Mouse (Mus musculus) WW6 (cell line): ENCODE measurements at regions not wholly inside any gene's neighbourhood (a gene's known extent, or its start where the extent isn't known, plus 50 kb on each side); places are given as distances from the start of the nearest gene placed in this dataset.

ENCODE experiments used
- DNase-seq: peaks from one replicate; pipeline ENCODE4 v3.0.0-alpha.2; 2013; ENCODE audit warnings: low read depth, low spot score

DNA sequence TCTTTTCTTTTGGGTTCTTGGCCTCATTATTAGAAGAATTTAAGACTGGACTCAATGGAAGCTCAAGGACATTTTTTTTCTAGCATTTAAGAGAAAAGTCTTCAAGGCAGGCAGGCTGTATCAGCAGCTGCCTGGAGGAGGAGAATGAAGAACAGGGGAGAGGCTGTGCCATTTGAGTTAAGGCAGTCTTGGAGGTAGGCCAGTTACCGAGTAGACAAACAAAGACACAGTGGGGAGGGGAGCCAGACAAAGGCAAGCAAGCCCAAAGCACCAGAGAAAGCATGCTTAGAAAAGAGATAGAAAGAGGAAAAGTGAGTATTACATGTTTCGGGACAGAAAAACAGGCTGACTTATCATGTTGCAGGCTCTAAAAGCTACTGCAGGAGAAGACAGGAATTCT lies 392.0 kb downstream of the Igsf11 start:
- no peak for DNase-seq

DNA sequence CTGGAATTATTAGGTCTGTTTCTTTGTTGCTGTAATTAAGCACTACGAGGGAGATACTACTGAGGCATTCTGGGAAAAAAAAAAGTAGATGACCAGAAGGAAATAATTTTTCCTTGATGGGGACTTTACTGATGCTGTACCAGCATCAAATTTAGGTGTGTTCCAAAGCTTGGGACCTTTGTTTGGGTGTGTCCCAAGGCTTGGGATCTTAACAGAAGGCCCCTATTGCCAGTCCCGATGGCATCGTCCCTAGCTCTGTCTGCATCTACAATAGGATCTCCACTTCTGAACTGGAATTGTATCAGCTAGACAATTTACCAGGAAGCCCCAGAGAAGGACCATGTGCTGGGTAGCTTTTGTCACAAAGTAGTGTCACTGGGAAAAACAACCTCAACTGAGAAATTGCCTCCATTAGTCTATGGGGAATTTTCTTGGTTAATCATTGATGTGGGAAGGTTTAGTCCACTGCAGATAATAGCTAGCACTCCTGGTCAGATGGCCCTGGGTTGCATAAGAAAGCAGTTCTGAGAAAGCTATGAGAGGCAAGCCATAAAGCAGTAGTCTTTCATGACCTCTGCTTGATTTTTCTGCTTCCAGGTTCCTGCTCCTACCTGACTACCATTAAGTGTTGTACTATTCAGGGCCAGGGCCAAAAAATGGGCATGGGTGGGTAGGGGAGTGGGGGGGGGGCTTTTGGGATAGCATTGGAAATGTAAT lies 392.7 kb downstream of the Igsf11 start:
- no peak for DNase-seq

DNA sequence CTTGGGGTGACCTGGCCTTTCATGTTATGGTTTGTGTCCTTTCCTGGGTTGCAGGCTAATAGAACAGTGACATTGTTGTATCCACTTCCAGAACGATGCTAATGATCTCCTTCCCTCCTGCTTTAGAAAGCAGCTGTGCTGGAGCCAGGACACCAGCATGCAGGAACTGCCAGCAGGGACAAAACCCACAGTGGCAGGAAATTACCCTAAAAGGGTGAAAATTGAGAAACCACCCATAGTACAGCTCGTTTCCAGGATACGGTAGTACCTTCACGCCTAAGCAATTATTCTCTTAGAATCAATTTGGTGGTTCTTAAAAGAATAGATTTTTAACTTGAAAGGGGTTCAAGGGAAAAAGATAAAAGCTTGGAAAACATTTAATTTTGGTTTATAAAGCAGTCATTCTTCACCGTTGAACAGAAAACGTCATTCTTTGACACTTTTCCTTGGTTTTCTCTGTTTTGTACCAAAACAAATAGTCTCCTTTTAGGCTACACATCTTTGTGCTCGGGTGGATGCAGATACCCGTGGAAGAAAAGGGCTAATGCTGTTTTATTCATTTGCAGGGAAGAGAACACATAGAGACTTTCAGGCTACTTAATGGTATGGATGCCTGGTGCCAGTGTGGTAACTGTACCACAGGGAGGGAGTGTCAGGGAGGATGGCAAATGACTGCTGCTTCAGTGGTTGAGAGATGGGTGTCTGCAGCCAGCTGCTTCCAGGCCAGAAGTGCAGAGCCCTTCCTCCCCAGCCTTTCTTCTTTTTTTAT lies 394.5 kb downstream of the Igsf11 start:
- DNase-seq, result no peak

- DNase-seq, result no peak
Measured at GRCm38 (mm10) chr16:39298856-39299255, 406.4 kb downstream of the Igsf11 start.

GRCm38 (mm10) chr16:39302902-39303361 lies 410.5 kb downstream of the Igsf11 start:
- DNase-seq, result no peak

DNA sequence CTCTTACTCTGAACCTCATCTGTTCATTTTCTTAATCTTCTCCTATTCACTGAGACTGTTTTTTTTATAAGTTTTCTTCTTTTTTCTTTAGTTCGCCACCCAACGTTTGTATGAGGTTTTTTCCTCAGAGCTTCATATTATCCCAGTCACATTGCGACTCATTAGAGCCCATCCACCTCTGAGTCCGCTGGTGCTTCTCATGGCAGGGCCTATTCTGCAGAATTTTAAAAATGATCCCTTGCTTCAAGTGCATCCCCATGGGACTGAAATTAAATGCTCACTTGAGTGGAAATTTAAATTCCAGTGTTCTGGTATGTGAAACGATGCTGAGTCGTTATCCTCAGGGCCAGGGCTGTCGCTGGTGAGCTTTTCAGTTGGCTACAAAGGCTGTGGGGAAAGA lies 410.9 kb downstream of the Igsf11 start:
- no peak for DNase-seq

GRCm38 (mm10) chr16:39307951-39308350 lies 415.5 kb downstream of the Igsf11 start:
- DNase-seq, result no peak

DNA sequence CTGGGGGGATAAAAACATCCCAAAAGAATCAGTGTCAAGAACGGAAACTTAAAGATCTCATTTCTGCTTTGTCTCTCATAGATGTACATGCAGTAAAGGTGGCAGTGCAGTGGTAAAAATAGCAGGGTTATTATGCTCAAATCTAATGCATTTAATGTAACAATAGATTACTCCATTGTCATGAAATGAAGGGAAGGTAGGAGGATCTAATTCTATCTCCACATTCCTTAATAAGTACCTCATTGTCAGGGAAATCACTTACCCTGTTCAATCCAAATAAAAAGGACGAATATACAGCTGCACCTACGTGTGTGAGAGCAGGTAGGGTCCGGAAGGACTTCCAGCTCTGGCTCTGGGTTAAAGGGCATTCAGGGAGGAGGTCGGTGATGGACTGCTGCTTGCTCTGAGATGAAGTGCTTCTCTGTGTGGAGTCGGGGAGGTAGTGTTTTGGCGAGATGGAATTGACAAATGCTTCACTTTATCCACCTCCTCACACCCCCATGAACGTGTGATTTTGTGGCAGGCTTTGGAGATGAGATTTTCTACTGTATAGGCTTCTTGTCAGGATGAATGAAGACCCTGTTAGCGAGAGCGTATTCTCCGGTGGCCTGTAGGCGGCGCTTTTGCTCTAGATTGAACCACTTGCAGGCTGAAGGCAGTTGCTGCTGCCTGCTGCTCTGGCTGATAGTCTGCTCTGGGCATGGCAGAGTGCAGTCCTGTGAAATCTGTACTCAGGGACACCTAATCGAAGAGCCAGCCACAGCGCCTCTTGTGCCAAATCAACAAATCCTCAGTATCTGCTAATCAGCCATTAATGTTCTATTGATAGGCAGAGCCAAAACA lies 424.5 kb downstream of the Igsf11 start:
- DNase-seq, result peak; percentile 39

DNA sequence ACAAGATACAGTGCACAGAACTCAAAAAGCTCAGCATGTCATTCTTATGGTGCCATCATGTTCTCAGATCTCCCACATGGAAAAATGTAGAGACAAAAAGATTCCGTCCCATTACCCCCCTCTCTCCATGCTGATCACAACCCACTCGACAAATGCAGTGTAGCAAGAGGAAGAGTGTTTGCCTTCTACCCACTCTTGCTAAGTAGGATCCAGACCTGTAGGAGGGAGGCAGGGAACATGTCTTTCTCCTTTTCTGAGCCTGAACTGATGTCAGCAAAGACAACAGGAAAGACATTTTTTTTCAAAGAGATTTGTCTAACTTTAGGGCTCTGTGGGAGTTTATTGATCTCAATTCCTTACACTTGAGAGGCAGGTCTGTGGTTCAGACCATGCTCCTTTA lies 433.2 kb downstream of the Igsf11 start:
- DNase-seq, result no peak

GRCm38 (mm10) chr16:39363657-39364056 lies 471.2 kb downstream of the Igsf11 start:
- no peak for DNase-seq

- no peak for DNase-seq
Measured at GRCm38 (mm10) chr16:39368276-39368675, 475.8 kb downstream of the Igsf11 start.

GRCm38 (mm10) chr16:39374616-39375015 lies 482.1 kb downstream of the Igsf11 start:
- no peak for DNase-seq

DNA sequence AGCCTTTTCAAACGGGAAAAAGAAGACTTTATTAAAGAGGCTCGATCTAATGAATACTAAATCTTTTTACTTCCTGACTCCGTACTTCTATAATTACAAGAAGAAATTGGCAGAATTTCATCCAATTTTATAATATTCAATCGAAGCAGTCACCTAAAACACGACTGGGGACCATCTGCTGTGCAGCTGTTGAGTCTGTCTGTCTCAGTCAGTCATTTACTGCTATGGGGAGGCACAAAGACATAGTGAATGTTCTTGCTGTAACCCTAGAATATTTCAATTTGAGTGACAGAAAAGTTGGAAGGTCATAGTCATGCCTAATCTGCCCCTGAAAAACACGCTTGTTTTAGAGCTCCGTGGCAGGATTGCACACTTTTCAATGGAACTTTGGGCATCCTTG lies 487.5 kb downstream of the Igsf11 start:
- DNase-seq, result no peak

DNA sequence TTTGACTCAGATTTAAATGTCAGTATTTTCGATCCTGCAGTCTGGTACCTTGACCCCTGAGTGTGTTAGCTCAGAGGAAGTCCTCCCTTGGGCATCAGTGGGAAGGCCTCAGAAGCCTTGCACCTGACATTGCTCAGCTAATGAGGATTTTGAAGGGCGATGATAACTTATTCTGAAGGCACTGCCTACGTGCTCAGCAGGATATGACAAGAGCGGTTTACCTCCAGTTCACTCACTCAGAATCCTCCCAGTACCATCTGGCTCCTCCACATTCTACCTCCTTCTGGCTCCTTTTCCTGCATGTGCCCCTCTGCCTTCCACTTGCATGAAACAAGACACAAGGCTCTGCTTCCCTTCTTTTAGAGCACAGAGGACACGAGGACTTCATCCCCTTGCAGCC lies 497.5 kb downstream of the Igsf11 start:
- no peak for DNase-seq

GRCm38 (mm10) chr16:39390626-39391025 lies 498.2 kb downstream of the Igsf11 start:
- DNase-seq, result no peak

DNA sequence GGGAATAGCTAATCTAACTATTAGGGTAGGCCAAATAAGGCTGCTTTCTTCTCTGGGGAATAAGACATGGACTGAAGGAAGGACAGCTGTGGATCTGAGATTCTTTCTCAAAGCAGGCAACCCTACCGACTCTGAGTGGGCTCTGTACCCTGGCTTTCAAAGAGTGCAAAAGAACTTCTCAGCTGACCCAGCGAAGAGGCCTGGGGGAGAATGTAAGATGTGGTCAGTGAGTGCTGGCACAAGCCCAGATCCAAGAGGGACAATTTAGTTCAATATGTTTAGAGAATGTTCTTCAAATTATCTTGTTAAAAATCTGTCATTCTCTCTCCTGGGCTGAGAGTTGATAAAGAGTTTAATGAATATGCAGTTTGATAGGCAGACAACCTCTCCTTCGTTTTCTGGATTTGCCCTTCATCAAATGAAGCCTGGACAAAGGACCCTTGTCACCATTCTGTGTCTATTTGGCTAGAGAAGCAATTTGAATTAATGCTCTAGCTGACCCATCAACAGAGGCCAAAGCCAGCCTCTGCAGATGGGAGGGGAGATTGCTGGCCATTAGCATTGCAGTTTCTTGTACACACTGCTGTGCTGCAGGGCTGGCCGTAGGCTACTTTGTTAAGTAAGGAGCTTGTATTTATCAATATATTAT lies 509.8 kb downstream of the Igsf11 start:
- DNase-seq, result no peak

- DNase-seq, result no peak
Measured at GRCm38 (mm10) chr16:39431581-39431980, 539.1 kb downstream of the Igsf11 start.

GRCm38 (mm10) chr16:39445740-39446139 lies 538.4 kb upstream of the Lsamp start:
- DNase-seq, result no peak

DNA sequence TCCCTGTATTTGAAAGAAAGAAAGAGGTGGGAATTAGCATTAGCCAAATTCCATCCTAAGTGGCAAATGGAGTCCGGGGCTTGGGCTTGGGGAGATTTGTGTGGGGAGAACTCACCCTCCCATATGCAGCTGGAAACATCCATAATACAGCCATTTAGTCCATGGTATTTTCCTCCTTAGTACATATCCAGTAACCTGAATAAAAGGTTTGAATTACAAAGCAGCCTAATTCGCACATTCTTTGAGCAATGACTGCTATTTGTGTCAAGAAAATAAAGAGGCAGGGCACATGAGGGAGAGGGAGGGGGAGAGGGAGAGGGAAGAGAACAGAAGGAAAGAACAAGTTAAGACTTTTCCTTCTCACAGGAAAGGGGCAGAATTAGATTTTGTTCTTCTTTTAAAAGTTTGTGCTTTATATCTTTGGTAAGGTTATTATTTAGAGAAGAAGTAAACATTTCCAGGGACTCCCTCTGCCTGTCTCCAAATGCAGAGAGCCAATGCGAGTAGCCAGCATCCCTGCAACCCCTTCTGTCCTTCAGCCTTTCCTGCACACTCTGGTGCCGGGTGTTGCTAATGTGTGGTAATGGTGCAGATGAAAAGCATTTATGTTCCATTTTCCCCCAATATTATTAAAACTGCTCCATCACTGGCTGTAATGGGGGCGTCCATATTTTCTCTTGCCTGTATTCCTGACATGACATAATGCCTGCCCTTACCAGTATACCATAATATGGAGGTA lies 530.6 kb upstream of the Lsamp start:
- no peak for DNase-seq
